21 mouse cellular contexts compared by ENCODE assay signal in genomic region chr1:130513482-130513881, GRCm38 (mm10). TPM values are rescaled to one million over a fixed set of nuclear protein-coding genes. Genes with fewer than 3 reads are reported as not detected.
DNase-seq lines count a peak whose midpoint lies in the region; ATAC-seq and TF ChIP-seq lines count a peak whose summit lies in the region.
"Had no signal": no experiment of that assay in that cellular context is flagged by ENCODE, and none has a peak within 500 bp of the region (broad histone marks: within the 10 kb centered on the region; RNA-seq: fewer than 3 reads in every experiment).

No protein-coding gene starts in this region.

- H3K36me3 ChIP-seq in heart, embryonic 15.5 days = no peaks in the 10 kb centered on the region
- H3K36me3 ChIP-seq in lung, embryonic 14.5 days (ENCODE audit: insufficient read depth) = no peaks in the 10 kb centered on the region
- H3K36me3 ChIP-seq in lung, postnatal 0 days (ENCODE audit: insufficient read depth, low read length) = no peaks in the 10 kb centered on the region
- H3K36me3 ChIP-seq: embryonic facial prominence, embryonic 13.5 days; forebrain, embryonic 12.5 days; hindbrain, embryonic 10.5 days had no signal

- H3K9ac ChIP-seq in heart, embryonic 15.5 days = no peak overlapping the region
- H3K9ac ChIP-seq in lung, embryonic 14.5 days = no peak overlapping the region
- H3K9ac ChIP-seq in lung, postnatal 0 days (replicated peaks; ENCODE audit: low read depth) = no peak overlapping the region
- H3K9ac ChIP-seq: embryonic facial prominence, embryonic 13.5 days; forebrain, embryonic 12.5 days; hindbrain, embryonic 14.5 days had no signal

- no peak overlapping the region for H3K4me3 ChIP-seq in gastrocnemius, adult 2 months
- no peak overlapping the region for H3K4me3 ChIP-seq in heart, embryonic 15.5 days
- H3K4me3 ChIP-seq in lung, embryonic 14.5 days (ENCODE audit: low read depth, low read length) = no peak overlapping the region
- H3K4me3 ChIP-seq in lung, postnatal 0 days (ENCODE audit: low read depth, low read length) = no peak overlapping the region
- H3K4me3 ChIP-seq: embryonic facial prominence, embryonic 13.5 days; forebrain, embryonic 12.5 days; hindbrain, embryonic 10.5 days had no signal

- peaks cover 7% of the 10 kb centered on the region; the same call in 1 of the 2 replicates for H3K4me1 ChIP-seq in heart, embryonic 15.5 days (replicated peaks)
- peaks cover 19% of the 10 kb centered on the region for H3K4me1 ChIP-seq in lung, embryonic 14.5 days (ENCODE audit: insufficient read depth)
- 0 out of 2 replicates have a peak, but pooled peaks cover 4% of the 10 kb centered on the region for H3K4me1 ChIP-seq in lung, postnatal 0 days (ENCODE audit: insufficient read depth, low read depth, low read length)
- H3K4me1 ChIP-seq: forebrain, embryonic 12.5 days; hindbrain, embryonic 10.5 days had no signal

- no peak for TF ChIP-seq CTCF in gastrocnemius, adult 2 months (IDR thresholded peaks at IDR 0.05)
- TF ChIP-seq CTCF in lung, embryonic 14.5 days (IDR thresholded peaks at IDR 0.05; ENCODE audit: low read depth) = no peak
- TF ChIP-seq CTCF in lung, postnatal 0 days (IDR thresholded peaks at IDR 0.05) = no peak

- no peak for DNase-seq in gastrocnemius, adult 2 months
- no peak for DNase-seq in gastrocnemius, postnatal 25 days
- no peak for DNase-seq in heart, postnatal 36 days
- DNase-seq in lung, embryonic 14.5 days = peak; percentile 17
- DNase-seq in lung, postnatal 0 days (ENCODE audit: low spot score) = no peak
- DNase-seq in ES-CJ7 (ENCODE audit: low read depth, low spot score) = peak; percentile 22
- no peak for DNase-seq in left cerebral cortex, postnatal 25 days (ENCODE audit: low spot score in 2 of 2)
- DNase-seq: adrenal gland, postnatal 25 days; B cell, adult 2 months; cerebellum, adult 18-20 months; cerebellum, adult 9-11 months; cerebellum, postnatal 36 days; gastrocnemius, postnatal 14 days; heart, postnatal 14 days had no signal

- TF ChIP-seq EP300 in lung, postnatal 0 days (IDR thresholded peaks at IDR 0.05) = no peak

- H3K27ac ChIP-seq in gastrocnemius, adult 2 months = peak overlapping the region; percentile 62
- H3K27ac ChIP-seq in heart, embryonic 15.5 days = peak overlapping the region; percentile 60; the same call in 1 of the 2 replicates
- no peak overlapping the region for H3K27ac ChIP-seq in lung, embryonic 14.5 days (ENCODE audit: low read depth)
- H3K27ac ChIP-seq in lung, postnatal 0 days (ENCODE audit: low read length) = no peak overlapping the region
- H3K27ac ChIP-seq: embryonic facial prominence, embryonic 13.5 days; forebrain, embryonic 12.5 days; hindbrain, embryonic 10.5 days; hindbrain, embryonic 14.5 days had no signal

- no peak for ATAC-seq in heart, embryonic 15.5 days (replicated peaks; ENCODE audit: insufficient number of reproducible peaks, insufficient read depth, low FRiP score, low read depth)
- ATAC-seq in lung, embryonic 14.5 days (ENCODE audit: insufficient read depth) = no peak
- ATAC-seq in lung, postnatal 0 days = no peak
- ATAC-seq: CD4-positive, CD25-positive, alpha-beta regulatory T cell, adult 4 months; forebrain, embryonic 16.5 days had no signal

- H3K4me2 ChIP-seq in heart, embryonic 15.5 days = no peak overlapping the region
- H3K4me2 ChIP-seq in lung, embryonic 14.5 days = no peak overlapping the region
- H3K4me2 ChIP-seq in lung, postnatal 0 days (replicated peaks; ENCODE audit: low read depth, low read length) = no peak overlapping the region
- H3K4me2 ChIP-seq: embryonic facial prominence, embryonic 13.5 days; forebrain, embryonic 12.5 days; hindbrain, embryonic 14.5 days had no signal

- WGBS in heart, embryonic 15.5 days = 49% methylated on average over 1 of the region's 1 CpGs
- WGBS in lung, embryonic 14.5 days = 44% methylated on average over 1 of the region's 1 CpGs
- 43% methylated on average over 1 of the region's 1 CpGs for WGBS in lung, postnatal 0 days

- intact Hi-C loops in gastrocnemius, adult 2 months (cut with DNase I) = loop anchor here (5.0 kb wide), 1 partner anchor 51 kb away; the partner anchor contains the start of gene Cd55
- intact Hi-C loops in heart, postnatal 36 days (cut with DNase I) = loop anchor here (5.0 kb wide), 1 partner anchor 51 kb away; the partner anchor contains the start of gene Cd55
- intact Hi-C loops in left cerebral cortex, postnatal 25 days (cut with DNase I) = no loop called here

- H3K27me3 ChIP-seq in heart, embryonic 15.5 days = no peaks in the 10 kb centered on the region
- H3K27me3 ChIP-seq in lung, embryonic 14.5 days (ENCODE audit: insufficient read depth, low read length) = no peaks in the 10 kb centered on the region
- no peaks in the 10 kb centered on the region for H3K27me3 ChIP-seq in lung, postnatal 0 days (replicated peaks; ENCODE audit: insufficient read depth, low read length)
- H3K27me3 ChIP-seq: embryonic facial prominence, embryonic 13.5 days; forebrain, embryonic 12.5 days had no signal

- H3K9me3 ChIP-seq in heart, embryonic 15.5 days (replicated peaks) = no peaks in the 10 kb centered on the region
- no peaks in the 10 kb centered on the region for H3K9me3 ChIP-seq in lung, embryonic 14.5 days (ENCODE audit: low read depth, low read length)
- H3K9me3 ChIP-seq in lung, postnatal 0 days (ENCODE audit: low read length) = no peaks in the 10 kb centered on the region
- H3K9me3 ChIP-seq: embryonic facial prominence, embryonic 13.5 days; forebrain, embryonic 12.5 days; hindbrain, embryonic 10.5 days had no signal

RNA-seq across cellular contexts. Expression of gene Cd55, which starts 50.9 kb away (rescaled TPM):
- total RNA-seq in gastrocnemius, adult 2 months (2021) = 10 to 100 TPM; 47.7 to 77.9 TPM
- total RNA-seq in gastrocnemius, postnatal 25 days (2021) = 10 to 100 TPM; 30.0 to 32.5 TPM
- polyA plus RNA-seq in heart, embryonic 15.5 days (2015; fragmentation: Nextera tagmentation; extraction: Ambion mirVana) = 15.1 and 17.4 TPM in 2 replicates
- 10 to 100 TPM in 1 of 2 experiments, 1 to 10 TPM in 1; 9.9 to 12.0 TPM for total RNA-seq in heart, postnatal 36 days (2021)
- polyA plus RNA-seq in lung, embryonic 14.5 days (2014; fragmentation: Nextera tagmentation; extraction: Ambion mirVana) = 21.9 and 24.9 TPM in 2 replicates
- 50.9 and 57.7 TPM in 2 replicates for polyA plus RNA-seq in lung, postnatal 0 days (2015; fragmentation: Nextera tagmentation; extraction: Ambion mirVana)
- 1 to 10 TPM; 6.1 to 6.6 TPM for total RNA-seq in left cerebral cortex, postnatal 25 days (2021)

Comparison
In these comparisons a context has a peak if more than half of its experiments do, and no peak if none do; other contexts are left out.
1. DNase-seq: peak in lung, embryonic 14.5 days (single experiment) and ES-CJ7 (single experiment); none in gastrocnemius, adult 2 months (single experiment), gastrocnemius, postnatal 25 days (single experiment), heart, postnatal 36 days (0 of 2), lung, postnatal 0 days (single experiment) and left cerebral cortex, postnatal 25 days (0 of 2).
2. H3K27ac ChIP-seq: peak in gastrocnemius, adult 2 months (single experiment) and heart, embryonic 15.5 days (single experiment); none in lung, embryonic 14.5 days (single experiment) and lung, postnatal 0 days (single experiment).